Mouse (Mus musculus) kidney, embryonic 14.5 days (tissue): ENCODE results near the gene Csmd2. TPM values are rescaled to one million over a fixed set of nuclear protein-coding genes. Genes with fewer than 3 reads are reported as not detected.
"Not testable (repeated sequence)": the region's sequence is repeated elsewhere in the genome, so short reads cannot be mapped to it uniquely, and the experiment has no call there.

Experiments used
- ATAC-seq: fragments of 200-750 bp; cut with Nextera tagmentation; 2 replicates; pipeline ENCODE4 v1.8.0; 2017; ENCODE audit warnings: moderate number of reproducible peaks, mild to moderate bottlenecking, moderate TSS enrichment, moderate library complexity; ENCODE audit not compliant: low FRiP score, low TSS enrichment
- H3K27ac ChIP-seq: fragments of 300-500 bp; sonication (generic); 2 replicates; pipeline ENCODE4 v1.5.1; 2014; ENCODE audit warnings: low read depth, mild to moderate bottlenecking, low read length, moderate library complexity, mixed read lengths
- H3K27me3 ChIP-seq: fragments of 300-500 bp; sonication (generic); 2 replicates; pipeline ENCODE4 v1.6.1; 2014; ENCODE audit warnings: mild to moderate bottlenecking, low read length; ENCODE audit not compliant: control insufficient read depth, insufficient read depth
- H3K36me3 ChIP-seq: fragments of 300-500 bp; sonication (generic); 2 replicates; pipeline ENCODE4 v1.6.1; 2014; ENCODE audit warnings: low read length, mixed read lengths; ENCODE audit not compliant: control insufficient read depth, insufficient read depth
- H3K4me1 ChIP-seq: fragments of 300-500 bp; sonication (generic); 2 replicates; pipeline ENCODE4 v1.6.1; 2014; ENCODE audit warnings: low read length, mixed read lengths; ENCODE audit not compliant: control insufficient read depth, insufficient read depth
- H3K4me2 ChIP-seq: fragments of 300-500 bp; sonication (generic); replicated peaks from 2 replicates; pipeline ENCODE4 v1.6.1; 2014; ENCODE audit warnings: low read depth, mild to moderate bottlenecking, low read length
- H3K4me3 ChIP-seq: fragments of 300-500 bp; sonication (generic); 2 replicates; pipeline ENCODE4 v1.5.1; 2014; ENCODE audit warnings: mild to moderate bottlenecking, low read length
- H3K9ac ChIP-seq: fragments of 300-500 bp; sonication (generic); 2 replicates; pipeline ENCODE4 v1.6.1; 2014; ENCODE audit warnings: low read depth, mild to moderate bottlenecking, low read length, moderate library complexity
- H3K9me3 ChIP-seq: fragments of 300-500 bp; sonication (generic); 2 replicates; pipeline ENCODE4 v1.6.1; 2016; ENCODE audit warnings: low read length; ENCODE audit not compliant: control insufficient read depth
- WGBS: fragments of 180-500 bp; shearing (Covaris S2); extraction: QIAGEN DNeasy Blood & Tissue Kit; methylation state at CpG from one replicate; pipeline ENCODE4 v1.1.7; 2014; 5-methylcytosine and 5-hydroxymethylcytosine counted together
- polyA plus RNA-seq: library from polyadenylated mRNA; unstranded; fragments of >200 nt; fragmentation: Nextera tagmentation; extraction: Ambion mirVana; gene quantifications from 2 replicates; pipeline ENCODE4 v1.2.1, GENCODE M21; 2014

Csmd2 gene
- polyA plus RNA-seq, 1 experiment from 2014 or later = 0.01 TPM

- peaks cover 3% of the 10 kb centered on the region; the same call in 1 of the 2 replicates for H3K4me1 ChIP-seq
- H3K36me3 ChIP-seq = peaks cover 19% of the 10 kb centered on the region
- H3K27me3 ChIP-seq = no peaks in the 10 kb centered on the region
- WGBS = 88% methylated on average over 11 of the region's 11 CpGs
- H3K4me2 ChIP-seq = no peak overlapping the region
- no peak for ATAC-seq
- H3K9ac ChIP-seq = no peak overlapping the region
- H3K9me3 ChIP-seq = no peaks in the 10 kb centered on the region
- H3K4me3 ChIP-seq = no peak overlapping the region
- no peak overlapping the region for H3K27ac ChIP-seq
These were observed 620.0 kb downstream of the Csmd2 start for GRCm38 (mm10) chr4:128607661-128608060.

DNA sequence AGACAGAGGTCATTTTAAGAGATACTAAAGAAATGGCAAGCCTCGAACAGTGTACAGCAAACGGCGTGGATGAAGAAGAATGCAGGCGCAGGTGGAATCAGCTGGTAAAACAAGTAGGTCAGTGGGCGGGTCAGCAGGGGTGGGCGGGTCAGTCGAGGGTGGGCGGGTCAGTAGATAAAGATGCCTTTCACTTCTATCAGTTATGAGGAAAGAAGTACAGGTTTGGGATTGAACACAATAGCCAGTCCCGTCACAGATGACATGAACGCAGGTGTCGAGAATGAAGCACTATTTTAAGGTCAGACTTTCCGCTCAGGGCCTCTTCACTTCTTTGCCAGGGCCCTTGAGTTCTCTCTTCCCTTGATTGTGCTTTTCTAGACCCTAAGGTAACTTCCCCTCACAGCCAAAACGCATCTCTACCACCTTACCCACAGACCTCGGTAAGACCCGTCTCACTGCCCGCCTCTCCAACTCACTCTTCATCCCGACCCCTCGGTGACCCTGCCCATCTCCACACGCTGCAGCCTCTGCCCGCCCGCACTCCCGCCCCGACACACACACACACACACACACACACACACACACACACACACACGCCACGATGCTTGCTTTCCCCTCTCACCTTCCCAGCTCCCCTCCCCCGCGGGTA is 621.7 kb downstream of the Csmd2 start:
- WGBS = 10% methylated on average over 25 of the region's 27 CpGs
- ATAC-seq = peak; percentile 54
- H3K27ac ChIP-seq = no peak overlapping the region
- no peaks in the 10 kb centered on the region for H3K27me3 ChIP-seq
- peaks cover 3% of the 10 kb centered on the region; the same call in 1 of the 2 replicates for H3K4me1 ChIP-seq
- H3K9me3 ChIP-seq = no peaks in the 10 kb centered on the region
- peak overlapping the region; percentile 64 for H3K4me2 ChIP-seq
- peak overlapping the region; percentile 53 for H3K4me3 ChIP-seq
- H3K9ac ChIP-seq = peak overlapping the region; percentile 60
- H3K36me3 ChIP-seq = peaks cover 1% of the 10 kb centered on the region; the same call in 1 of the 2 replicates

DNA sequence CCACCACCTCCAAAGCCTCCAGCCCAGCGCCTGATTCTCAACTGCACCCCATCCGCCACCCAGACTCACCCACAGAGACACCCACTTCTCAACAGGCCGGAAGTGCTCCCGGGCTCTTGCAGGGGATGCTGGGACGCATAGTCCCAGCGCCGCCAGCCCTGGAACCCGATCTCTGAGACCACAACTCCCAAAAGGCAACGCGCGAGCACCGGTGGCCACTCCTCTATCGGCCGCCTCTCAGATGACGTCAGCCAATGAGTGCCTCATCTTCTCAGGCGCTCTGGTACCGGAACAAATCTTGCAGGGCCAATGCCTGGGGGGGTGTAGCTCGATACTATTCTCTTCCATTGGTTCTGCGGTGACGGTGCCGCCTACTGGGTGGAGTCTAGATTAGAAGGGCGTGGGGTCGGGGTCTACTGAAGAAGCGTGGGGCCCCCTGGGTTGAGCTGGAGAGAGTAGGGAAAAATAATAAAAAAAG is 622.3 kb downstream of the Csmd2 start, which contains the start of gene Zscan20:
Gene Zscan20, minus strand, starts transcription at position 174 of the 478 bp plus-strand sequence.
- Histone ChIP-seq H3K9ac (peak within 1 kb of the TSS; percentile 60), H3K4me3 (peak within 1 kb of the TSS; percentile 53), H3K4me1 (peaks cover 3% of the 10 kb centered on the region; the same call in 1 of the 2 replicates), H3K27me3 (no peaks in the 10 kb centered on the region), H3K4me2 (peak within 1 kb of the TSS; percentile 64), H3K27ac (no peak within 1 kb of the TSS), H3K9me3 (no peaks in the 10 kb centered on the region), H3K36me3 (no peaks in the 10 kb centered on the region; the same call in 1 of the 2 replicates)
- ATAC-seq = peak; percentile 97
- WGBS = under 1% methylated on average over 24 of the region's 24 CpGs

- Histone ChIP-seq H3K4me2 (peak overlapping the region; percentile 39), H3K9ac (no peak overlapping the region), H3K4me1 (peaks cover 3% of the 10 kb centered on the region; the same call in 1 of the 2 replicates), H3K4me3 (peak overlapping the region; percentile 18; the same call in 1 of the 2 replicates), H3K36me3 (no peaks in the 10 kb centered on the region; the same call in 1 of the 2 replicates), H3K27ac (no peak overlapping the region), H3K27me3 (no peaks in the 10 kb centered on the region), H3K9me3 (no peaks in the 10 kb centered on the region)
- WGBS = 25% methylated on average over 10 of the region's 10 CpGs
- ATAC-seq = no peak
These were observed 623.0 kb downstream of the Csmd2 start for GRCm38 (mm10) chr4:128610706-128611105.

DNA sequence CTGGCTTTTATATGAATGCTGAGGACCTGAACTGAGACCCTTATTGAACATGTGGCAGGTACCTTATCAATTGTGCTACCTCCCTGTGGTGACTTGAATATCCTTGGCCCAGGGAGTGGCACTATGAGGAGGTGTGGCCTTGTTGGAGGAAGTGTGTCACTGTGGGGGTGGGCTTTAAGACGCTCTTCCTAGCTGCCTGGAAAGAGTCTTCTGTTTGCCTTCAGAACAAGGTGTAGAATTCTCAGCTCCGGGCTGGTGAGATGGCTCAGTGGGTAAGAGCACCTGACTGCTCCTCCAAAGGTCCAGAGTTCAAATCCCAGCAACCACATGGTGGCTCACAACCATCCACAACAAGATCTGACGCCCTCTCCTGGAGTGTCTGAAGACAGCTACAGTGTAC is 624.1 kb downstream of the Csmd2 start:
- H3K4me2 ChIP-seq, H3K4me3 ChIP-seq, H3K36me3 ChIP-seq, H3K9me3 ChIP-seq, H3K27ac ChIP-seq, H3K27me3 ChIP-seq, H3K9ac ChIP-seq, ATAC-seq, H3K4me1 ChIP-seq: not testable (repeated sequence)
- WGBS = 77% methylated on average over 3 of the region's 3 CpGs

GRCm38 (mm10) chr4:128613326-128613725 is 625.7 kb downstream of the Csmd2 start:
- WGBS = 18% methylated on average over 8 of the region's 8 CpGs
- Histone ChIP-seq H3K36me3 (no peaks in the 10 kb centered on the region), H3K9ac (no peak overlapping the region), H3K4me2 (no peak overlapping the region), H3K4me1 (peaks cover 24% of the 10 kb centered on the region), H3K9me3 (no peaks in the 10 kb centered on the region), H3K27ac (no peak overlapping the region), H3K4me3 (no peak overlapping the region), H3K27me3 (no peaks in the 10 kb centered on the region)
- no peak for ATAC-seq

- Histone ChIP-seq H3K4me2 (no peak overlapping the region), H3K4me1 (peaks cover 29% of the 10 kb centered on the region), H3K27ac (no peak overlapping the region), H3K9ac (no peak overlapping the region), H3K4me3 (no peak overlapping the region), H3K36me3 (no peaks in the 10 kb centered on the region), H3K9me3 (no peaks in the 10 kb centered on the region), H3K27me3 (no peaks in the 10 kb centered on the region)
- 75% methylated on average over 14 of the region's 14 CpGs for WGBS
- ATAC-seq = no peak
These were observed 628.1 kb downstream of the Csmd2 start for GRCm38 (mm10) chr4:128615761-128616160.

Other genes with a start within 250 kb of the Csmd2 start
- not detected in 2 replicates for gene CK137956, start 16.9 kb upstream of the Csmd2 start, polyA plus RNA-seq